Mouse (Mus musculus) heart, postnatal 10 days (tissue): ENCODE results near the gene Uap1l1. TPM values are rescaled to one million over a fixed set of nuclear protein-coding genes. Genes with fewer than 3 reads are reported as not detected.

Source experiments
- DNase-seq, 2 experiments: peaks; one replicate each; pipeline ENCODE4 v3.0.0; 2021
- intact Hi-C: fragments of 180-260 bp; cut with DNase I; formaldehyde crosslinking; loops from one replicate; pipeline ENCODE4 v1.15.1; 2025
- total RNA-seq, 2 experiments: library from RNA; stranded (reverse); gene quantifications; 2 replicates each; pipeline ENCODE4 v1.2.3; 2021

Uap1l1 gene
- total RNA-seq, 2 experiments from 2014 or later, result 7.1 to 9.4 TPM

DNA sequence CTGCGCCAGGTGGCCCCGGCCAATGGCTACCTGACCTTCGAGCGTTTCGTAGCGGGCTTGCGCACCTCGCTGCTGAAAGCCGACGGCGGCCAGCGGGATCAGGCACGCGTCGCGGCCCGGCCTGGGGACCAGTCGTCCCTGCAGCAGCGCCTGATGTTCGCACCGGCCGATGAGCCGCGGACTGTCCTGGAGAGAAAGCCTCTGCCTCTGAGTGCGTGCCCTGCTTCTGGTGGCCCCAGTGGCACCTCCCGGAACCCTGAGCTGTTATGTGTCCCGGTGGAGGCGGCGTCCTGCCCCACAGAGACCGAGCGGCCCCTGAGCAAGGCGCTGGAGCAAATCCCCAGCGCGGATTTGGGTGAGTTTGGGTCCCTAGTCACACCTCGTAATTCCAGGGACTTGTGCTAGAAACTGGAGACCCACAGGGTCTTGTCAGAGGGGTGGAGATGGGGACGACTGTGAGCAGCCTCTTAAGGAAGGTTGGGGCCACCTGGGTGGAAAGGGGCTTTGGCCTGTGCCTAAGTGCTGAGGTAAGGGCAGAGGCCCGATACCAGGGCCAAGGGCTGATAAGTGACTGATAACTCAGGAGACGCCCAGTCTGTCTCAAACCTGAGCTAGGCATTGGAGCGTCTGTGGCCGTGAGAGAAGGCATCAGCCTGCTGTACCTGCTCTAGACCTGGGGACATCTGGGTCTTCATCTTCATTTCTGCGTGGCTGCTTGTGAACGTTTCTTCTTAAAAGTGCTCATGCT, 7.3 kb upstream of the Uap1l1 start:
- intact Hi-C loops, result no loop called here
- DNase-seq, result no peak

DNA sequence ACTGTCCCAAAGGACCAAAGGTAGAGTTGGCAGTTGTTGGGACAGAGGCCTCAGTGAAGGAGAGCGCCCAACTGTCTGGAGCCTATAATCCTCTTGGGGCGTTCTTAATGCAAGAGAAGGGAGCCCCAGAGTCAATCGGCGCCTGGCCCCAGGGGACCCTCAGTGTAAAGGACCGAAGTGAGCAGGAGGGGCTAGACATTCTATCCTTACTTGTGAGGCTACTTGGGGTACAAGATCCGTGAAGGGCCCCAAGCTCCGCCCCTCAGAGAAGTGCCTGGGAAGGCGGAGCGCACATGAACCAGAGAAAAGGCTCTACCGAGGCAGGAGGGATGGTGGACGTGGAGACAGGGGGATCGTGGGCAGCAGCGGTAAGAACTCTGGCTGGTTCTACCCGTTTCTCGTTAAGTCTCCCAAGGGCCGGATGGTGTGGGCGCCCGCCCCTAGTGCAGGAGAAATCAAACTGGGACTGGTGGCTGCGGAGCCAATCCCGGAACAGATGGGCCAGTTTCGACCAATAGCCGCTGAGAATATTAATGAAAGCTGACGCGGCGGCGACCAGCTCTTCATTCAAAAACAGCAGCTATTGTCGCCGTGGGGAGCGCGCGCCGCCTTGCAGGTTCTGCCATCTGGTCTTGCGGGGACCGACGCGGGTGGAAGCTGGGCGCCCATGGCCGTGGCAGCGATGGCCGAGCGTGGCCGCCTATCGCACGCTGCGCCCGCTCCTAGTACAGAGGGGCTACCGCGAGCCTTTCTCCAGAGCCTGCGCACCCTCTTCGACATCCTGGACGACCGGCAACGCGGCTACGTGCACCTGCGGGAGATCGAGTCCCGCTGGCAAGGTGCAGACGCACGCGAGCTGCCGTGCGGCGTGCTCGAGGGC, 6.5 kb upstream of the Uap1l1 start, which contains the start of gene Sapcd2:
Gene Sapcd2 (plus strand): TSS at position 558 of the 880 bp plus-strand sequence.
- intact Hi-C loops, result no loop called here
- peak; percentile 89 to 91 for DNase-seq

DNA sequence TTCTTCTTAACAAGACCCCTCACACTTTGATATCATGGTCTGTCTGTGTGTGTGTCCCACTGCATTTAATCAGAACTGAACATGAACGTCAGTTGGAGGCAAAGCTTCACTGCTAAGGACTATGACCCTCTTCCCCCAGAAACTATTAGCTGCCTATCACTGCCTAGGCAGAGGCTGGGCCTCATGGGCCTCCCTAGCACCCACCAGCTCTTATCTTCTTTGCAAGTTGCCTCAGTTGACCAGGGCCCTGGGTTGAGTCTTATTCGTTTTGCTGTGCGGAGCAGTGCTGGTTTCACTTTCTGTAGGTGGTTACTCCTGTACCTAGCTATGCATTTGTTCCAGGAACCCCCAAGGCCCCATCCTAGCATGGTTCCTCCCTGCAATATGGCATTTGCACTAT, 4.5 kb upstream of the Uap1l1 start:
- DNase-seq, result no peak
- intact Hi-C loops, result loop anchor here (5.0 kb wide), 1 partner anchor 32 kb away; no protein-coding TSS in a partner anchor

DNA sequence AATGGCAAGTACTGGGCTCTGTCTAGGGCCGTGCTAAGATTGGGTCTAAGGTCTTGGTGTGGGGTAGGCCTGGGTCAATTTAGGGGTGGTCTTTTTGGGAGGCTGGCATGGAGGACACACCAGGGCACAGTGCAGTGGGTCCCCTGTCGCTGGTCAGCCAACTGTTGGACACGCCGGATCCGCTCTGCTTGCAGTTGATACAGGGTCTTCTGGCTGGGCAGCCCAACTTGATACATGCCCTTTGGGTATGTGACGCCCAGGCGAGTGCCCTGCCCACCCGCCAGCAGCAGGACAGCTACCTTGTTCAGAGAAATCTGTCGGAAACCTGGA, 756 bp downstream of the Uap1l1 start:
- intact Hi-C loops, result loop anchor here (5.0 kb wide), 1 partner anchor 38 kb away; no protein-coding TSS in a partner anchor
- DNase-seq, result no peak

DNA sequence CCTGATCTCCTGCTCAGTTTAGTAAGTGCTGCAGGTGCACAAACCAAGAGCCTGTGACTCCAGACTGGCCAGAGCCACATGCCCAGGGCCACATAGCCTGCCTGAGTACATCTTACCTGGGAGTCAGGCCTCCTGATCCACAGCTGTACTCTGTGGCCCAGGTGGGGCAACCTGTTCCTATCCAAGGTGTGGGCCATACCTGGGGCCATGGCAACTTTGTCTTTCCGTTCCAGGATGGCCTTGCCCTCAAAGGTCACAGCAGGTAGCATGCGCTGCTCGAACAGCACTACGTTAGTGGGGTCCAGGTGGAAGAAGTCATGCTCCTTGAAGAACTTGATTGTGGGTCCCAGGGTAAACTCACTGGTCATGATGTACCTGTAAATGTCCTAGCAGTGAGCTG, 1.2 kb downstream of the Uap1l1 start:
- no peak for DNase-seq
- intact Hi-C loops, result no loop called here

DNA sequence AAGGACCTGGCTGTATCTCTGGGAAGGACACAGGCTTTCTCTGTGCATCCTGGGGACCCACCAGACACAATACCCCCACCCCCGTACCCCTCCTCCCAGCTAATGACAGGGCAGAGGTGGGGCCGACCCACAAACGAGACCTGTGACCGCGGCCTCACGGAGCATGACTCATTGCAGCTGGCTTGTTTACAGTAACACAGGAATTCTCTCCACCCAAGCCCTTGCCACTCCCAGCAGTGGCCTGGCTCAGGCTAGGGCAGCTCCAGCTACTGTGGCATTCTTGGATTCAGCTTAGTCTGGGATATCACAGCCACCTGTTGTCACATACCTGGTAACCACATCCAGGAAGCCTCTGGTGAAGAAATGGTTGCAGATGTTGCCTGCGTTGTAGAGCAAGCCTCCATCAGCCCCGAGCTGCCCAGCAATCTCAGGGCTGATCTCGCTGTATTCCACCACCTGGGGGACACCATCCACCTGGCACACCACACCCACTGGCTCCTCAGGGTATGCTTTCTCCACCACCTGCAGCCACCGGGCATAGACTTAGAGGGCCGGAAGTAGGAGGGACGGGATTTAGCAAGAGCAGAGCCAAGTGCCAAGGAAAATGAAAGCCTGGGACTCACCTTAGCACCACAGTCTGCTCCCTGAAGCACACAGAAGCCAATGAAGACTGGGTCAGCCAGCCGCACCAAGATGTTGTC, 1.9 kb downstream of the Uap1l1 start:
- intact Hi-C loops, result no loop called here
- DNase-seq, result no peak

GRCm38 (mm10) chr2:25359848-25360247, 5.6 kb downstream of the Uap1l1 start:
- intact Hi-C loops, result no loop called here
- no peak for DNase-seq

- intact Hi-C loops, result no loop called here
- DNase-seq, result peak; percentile 70 to 77
These were observed 9.0 kb downstream of the Uap1l1 start, which contains the start of gene Dpp7 for GRCm38 (mm10) chr2:25356208-25357079. Gene Dpp7 (minus strand): TSS chr2:25356359.

DNA sequence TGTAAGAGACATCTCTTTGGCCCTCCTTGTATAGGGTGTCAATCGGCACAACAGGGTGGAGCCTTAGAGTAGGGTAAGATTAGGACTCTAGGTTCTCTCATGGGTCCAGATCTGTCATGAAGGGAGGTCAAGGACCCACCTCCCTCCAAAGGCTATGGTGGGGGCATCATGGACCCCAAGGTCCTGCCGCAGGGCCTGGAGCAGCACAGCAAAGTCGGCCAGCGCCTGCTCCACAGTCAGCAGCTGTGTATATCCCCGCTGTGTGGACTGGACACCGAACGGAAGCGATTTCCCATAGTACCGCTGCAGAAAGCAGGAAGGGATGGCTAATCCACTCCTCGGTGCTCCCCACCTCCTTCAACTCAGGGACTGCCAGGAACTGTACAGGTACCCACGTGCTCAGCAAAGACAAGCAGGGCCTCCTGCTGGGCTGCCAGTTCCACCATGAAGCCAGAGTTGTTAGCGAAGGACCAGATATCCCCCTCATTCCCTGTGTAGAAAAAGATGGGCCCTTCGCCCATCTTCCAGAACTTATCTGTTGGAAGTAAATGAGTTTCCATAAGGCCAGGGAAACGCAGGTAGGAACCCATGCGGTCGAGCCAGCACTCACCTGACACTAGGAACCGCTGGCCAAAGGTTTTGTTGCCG, 9.9 kb downstream of the Uap1l1 start:
- no peak for DNase-seq
- intact Hi-C loops, result no loop called here

DNA sequence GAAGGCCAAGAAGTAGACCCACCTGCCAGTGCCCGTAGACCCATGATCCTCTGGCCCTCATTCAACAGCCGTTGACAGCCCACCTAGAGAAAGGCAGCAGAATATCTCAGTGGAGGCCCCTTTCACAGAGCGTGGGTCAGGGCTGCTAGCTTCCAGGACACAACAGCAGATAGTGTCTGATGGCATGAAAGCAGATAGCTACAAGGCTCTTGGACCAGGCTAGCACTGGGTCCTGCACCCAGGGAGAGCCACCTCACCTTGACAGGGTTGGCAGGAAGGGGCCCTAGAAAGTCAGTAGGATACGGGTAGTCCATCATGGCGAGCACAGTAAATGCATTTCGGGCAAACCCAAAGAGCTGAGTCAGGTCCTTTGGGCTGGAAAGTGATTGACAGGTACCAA, 11.3 kb downstream of the Uap1l1 start:
- intact Hi-C loops, result no loop called here

DNA sequence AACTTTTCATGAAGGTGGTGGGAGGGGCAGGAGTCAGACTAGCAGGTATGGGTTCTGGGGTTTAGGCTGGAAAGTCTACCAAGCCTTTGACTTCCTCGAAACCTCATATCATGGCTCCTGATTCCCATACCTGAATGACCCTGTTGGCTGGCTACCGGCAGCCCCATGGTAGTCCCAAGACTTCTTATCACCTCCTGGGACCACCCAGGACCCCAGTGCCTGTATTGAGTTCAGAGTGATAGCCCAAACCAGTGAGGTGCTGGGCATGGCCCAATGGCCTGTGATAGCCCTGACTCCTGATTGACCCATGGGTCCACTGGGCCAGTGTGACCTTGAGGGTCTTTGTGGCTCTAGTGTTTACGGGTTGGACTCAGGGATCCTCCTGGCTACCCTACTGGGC, 14.8 kb downstream of the Uap1l1 start:
- intact Hi-C loops, result no loop called here
- no peak for DNase-seq

More for the DNA sequence above, 11.3 kb downstream of the Uap1l1 start:
- no peak for DNase-seq

GRCm38 (mm10) chr2:25349499-25349898, 16.0 kb downstream of the Uap1l1 start:
- no peak for DNase-seq
- intact Hi-C loops, result no loop called here

DNA sequence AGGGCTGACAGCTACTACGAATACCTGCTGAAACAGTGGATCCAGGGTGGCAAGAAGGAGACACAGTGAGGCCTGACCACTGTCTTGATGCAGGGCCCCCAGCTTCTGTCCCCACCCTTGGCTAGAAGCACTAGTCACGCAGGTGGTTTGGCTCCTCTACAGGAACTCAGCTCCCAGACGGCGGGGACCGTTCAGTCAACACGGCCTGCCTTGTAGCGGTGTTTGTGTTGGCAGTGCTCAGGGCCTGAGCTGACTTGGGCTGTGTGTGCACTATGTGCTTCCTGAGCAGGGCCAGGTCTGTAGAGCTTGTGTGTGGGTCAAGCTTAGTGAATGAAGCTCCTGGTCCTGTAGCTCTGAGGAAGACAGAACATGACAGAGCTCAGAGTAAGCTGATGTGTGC, 17.3 kb downstream of the Uap1l1 start:
- intact Hi-C loops, result no loop called here
- DNase-seq, result no peak

DNA sequence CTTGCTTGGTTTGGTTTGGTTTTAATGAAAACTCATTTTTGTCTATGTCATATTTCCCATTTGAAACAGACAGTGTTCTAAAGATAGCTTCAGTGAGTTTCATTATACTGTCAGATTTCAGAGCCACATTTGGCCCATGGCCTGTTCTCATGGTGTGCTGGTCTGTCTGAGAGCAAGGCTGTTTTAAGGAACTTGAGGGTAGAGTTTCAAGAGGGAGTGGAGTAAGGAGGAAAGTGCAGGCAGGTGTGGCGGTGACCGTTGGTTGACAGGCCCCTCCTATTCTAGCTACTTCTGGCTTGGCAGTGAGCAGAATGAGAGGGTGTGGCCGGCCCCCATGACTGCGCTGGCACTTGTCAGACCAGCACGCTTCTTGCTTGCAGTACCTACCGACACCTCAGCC, 27.2 kb downstream of the Uap1l1 start:
- DNase-seq, result no peak
- intact Hi-C loops, result no loop called here

DNA sequence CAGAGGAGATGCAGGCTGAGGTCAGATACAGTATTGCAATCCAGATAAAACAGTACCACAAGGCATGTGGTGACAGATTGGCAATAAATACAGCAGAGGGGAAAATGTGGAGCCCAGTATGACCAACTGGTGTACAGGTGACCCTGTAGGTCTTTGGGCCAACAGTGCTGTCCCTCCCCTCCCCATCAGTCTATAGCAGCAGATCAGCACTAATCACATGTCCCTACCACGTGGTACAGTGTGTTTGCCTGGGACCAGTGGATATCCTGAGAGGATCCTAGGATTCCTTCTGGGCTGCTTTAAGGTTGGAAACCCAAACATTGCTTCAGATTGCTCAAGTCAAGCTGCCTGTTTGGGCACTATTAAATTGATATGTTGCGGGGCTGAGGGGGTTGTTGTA, 31.9 kb downstream of the Uap1l1 start:
- no peak for DNase-seq
- intact Hi-C loops, result loop anchor here (5.0 kb wide), 2 partner anchors 61 to 76 kb away; partner anchors contain the start of genes Anapc2, Ssna1 and Tmem203

DNA sequence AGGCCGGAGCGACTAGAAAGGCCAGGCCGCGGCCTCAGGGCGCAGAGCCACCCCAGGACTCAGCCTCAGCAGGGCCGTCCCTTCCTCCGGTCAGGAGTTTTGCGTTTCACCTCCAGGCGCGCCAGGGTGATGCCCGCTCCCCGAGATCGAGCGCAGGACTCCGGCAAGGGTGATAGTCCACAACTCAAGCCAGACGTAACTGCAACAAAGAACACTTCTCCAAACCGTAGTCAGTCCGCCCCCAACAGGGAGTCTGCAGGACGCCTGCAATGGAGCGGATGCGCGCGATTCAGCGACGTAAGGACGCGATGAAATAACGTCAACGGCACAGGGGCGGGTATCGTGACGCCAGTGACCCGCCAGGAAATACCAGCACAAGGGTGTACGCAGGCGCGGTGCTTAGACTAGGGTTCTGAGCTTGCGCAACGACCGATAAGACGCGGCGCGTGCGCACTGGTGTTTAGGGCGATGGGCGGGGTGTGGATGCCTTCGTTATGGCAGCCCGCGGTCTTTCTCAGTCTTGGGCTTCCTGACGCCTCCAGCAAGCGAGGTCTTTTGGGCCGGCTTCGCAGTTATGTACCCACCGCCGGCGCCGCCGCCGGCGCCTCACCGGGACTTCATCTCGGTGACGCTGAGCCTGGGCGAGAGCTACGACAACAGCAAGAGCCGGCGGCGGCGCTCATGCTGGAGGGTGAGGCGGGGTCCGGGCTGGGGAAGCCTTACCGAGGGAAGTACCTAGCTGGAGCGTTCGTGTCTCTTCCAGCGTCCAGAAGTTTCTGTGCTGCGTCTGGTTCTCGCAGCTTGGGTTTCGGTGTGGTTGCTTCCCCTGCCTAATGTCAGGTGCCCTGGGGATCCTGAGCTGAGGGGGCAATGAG, 33.0 kb downstream of the Uap1l1 start, which contains the start of gene Man1b1:
Gene Man1b1 (plus strand): TSS at position 53 of the 875 bp plus-strand sequence.
- intact Hi-C loops, result loop anchor here (5.0 kb wide), 2 partner anchors 60 to 75 kb away; partner anchors contain the start of genes Anapc2, Ssna1 and Tmem203
- peak; percentile 100 for DNase-seq

- peak in 1 of 2 experiments; percentile 9 for DNase-seq
- intact Hi-C loops, result loop anchor here (5.0 kb wide), 2 partner anchors 59 to 74 kb away; partner anchors contain the start of genes Anapc2, Ssna1 and Tmem203
These were observed 34.0 kb downstream of the Uap1l1 start for GRCm38 (mm10) chr2:25331470-25331869.

- peak; percentile 21 to 47 for DNase-seq
- intact Hi-C loops, result loop anchor here (2.0 kb wide), 1 partner anchor 136 kb away; no protein-coding TSS in a partner anchor
These were observed 37.0 kb downstream of the Uap1l1 start for GRCm38 (mm10) chr2:25328440-25328839.
